Mouse (Mus musculus): ENCODE results near the gene Cyp4f18. TPM values are rescaled to one million over a fixed set of nuclear protein-coding genes. Genes with fewer than 3 reads are reported as not detected.

The Cyp4f18 gene
- polyA plus RNA-seq, 1 experiment: not detected

GRCm38 (mm10) chr8:72008134-72008641, 1.2 kb downstream of the Cyp4f18 start:
- 66% methylated on average over 3 of the region's 3 CpGs for WGBS
- Histone ChIP-seq H3K4me3 (ENCODE audit: insufficient read depth, low read depth, low read length) (no peak overlapping the region), H3K27ac (ENCODE audit: insufficient read depth, low read depth, low read length) (no peak overlapping the region), H3K4me1 (ENCODE audit: control insufficient read depth, insufficient read depth, low read length) (no peaks in the 10 kb centered on the region)
- no peak for TF ChIP-seq POLR2A (IDR thresholded peaks at IDR 0.05; ENCODE audit: insufficient read depth, low read depth, low read length)
- TF ChIP-seq CTCF (IDR thresholded peaks at IDR 0.05; ENCODE audit: insufficient read depth, low read depth, low read length): no peak

GRCm38 (mm10) chr8:72006763-72007162, 2.7 kb downstream of the Cyp4f18 start:
- WGBS: 81% methylated on average over 1 of the region's 1 CpGs
- TF ChIP-seq POLR2A (IDR thresholded peaks at IDR 0.05; ENCODE audit: insufficient read depth, low read depth, low read length) (no peak), CTCF (IDR thresholded peaks at IDR 0.05; ENCODE audit: insufficient read depth, low read depth, low read length) (no peak)
- Histone ChIP-seq H3K4me3 (ENCODE audit: insufficient read depth, low read depth, low read length) (no peak overlapping the region), H3K27ac (ENCODE audit: insufficient read depth, low read depth, low read length) (no peak overlapping the region), H3K4me1 (ENCODE audit: control insufficient read depth, insufficient read depth, low read length) (no peaks in the 10 kb centered on the region)

DNA sequence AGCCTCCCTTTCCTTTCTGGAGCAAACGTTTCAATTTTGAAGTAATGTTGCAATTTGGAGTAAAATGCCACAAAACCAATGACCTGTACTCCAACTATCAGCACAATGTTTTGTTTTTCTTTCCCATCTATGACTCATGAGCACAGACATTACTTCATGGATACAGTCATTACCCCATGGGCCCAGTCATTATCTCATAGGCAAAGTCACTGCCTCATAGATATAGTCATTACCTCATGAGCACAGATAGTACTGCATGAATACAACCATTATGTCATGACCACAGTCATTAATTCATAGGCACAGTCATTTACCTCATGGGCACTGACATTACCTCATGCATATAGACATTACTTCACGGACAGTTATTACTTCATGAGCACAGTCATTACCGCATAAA, 3.5 kb downstream of the Cyp4f18 start:
- Histone ChIP-seq H3K4me1 (ENCODE audit: control insufficient read depth, insufficient read depth, low read length) (no peaks in the 10 kb centered on the region), H3K4me3 (ENCODE audit: insufficient read depth, low read depth, low read length) (no peak overlapping the region), H3K27ac (ENCODE audit: insufficient read depth, low read depth, low read length) (no peak overlapping the region)
- WGBS: 78% methylated on average over 3 of the region's 3 CpGs
- no peak for TF ChIP-seq CTCF (IDR thresholded peaks at IDR 0.05; ENCODE audit: insufficient read depth, low read depth, low read length)
- no peak for TF ChIP-seq POLR2A (IDR thresholded peaks at IDR 0.05; ENCODE audit: insufficient read depth, low read depth, low read length)

GRCm38 (mm10) chr8:72002942-72003341, 6.5 kb downstream of the Cyp4f18 start:
- Histone ChIP-seq H3K4me1 (ENCODE audit: control insufficient read depth, insufficient read depth, low read length) (no peaks in the 10 kb centered on the region), H3K4me3 (ENCODE audit: insufficient read depth, low read depth, low read length) (no peak overlapping the region), H3K27ac (ENCODE audit: insufficient read depth, low read depth, low read length) (no peak overlapping the region)
- no peak for TF ChIP-seq CTCF (IDR thresholded peaks at IDR 0.05; ENCODE audit: insufficient read depth, low read depth, low read length)
- TF ChIP-seq POLR2A (IDR thresholded peaks at IDR 0.05; ENCODE audit: insufficient read depth, low read depth, low read length): no peak

GRCm38 (mm10) chr8:72000223-72000622, 9.2 kb downstream of the Cyp4f18 start:
- no peak overlapping the region for H3K27ac ChIP-seq (ENCODE audit: insufficient read depth, low read depth, low read length)
- 62% methylated on average over 3 of the region's 3 CpGs for WGBS
- H3K4me3 ChIP-seq (ENCODE audit: insufficient read depth, low read depth, low read length): no peak overlapping the region
- H3K4me1 ChIP-seq (ENCODE audit: control insufficient read depth, insufficient read depth, low read length): no peaks in the 10 kb centered on the region
- TF ChIP-seq CTCF (IDR thresholded peaks at IDR 0.05; ENCODE audit: insufficient read depth, low read depth, low read length): no peak
- no peak for TF ChIP-seq POLR2A (IDR thresholded peaks at IDR 0.05; ENCODE audit: insufficient read depth, low read depth, low read length)

- Histone ChIP-seq H3K27ac (ENCODE audit: insufficient read depth, low read depth, low read length) (no peak overlapping the region), H3K4me1 (ENCODE audit: control insufficient read depth, insufficient read depth, low read length) (no peaks in the 10 kb centered on the region), H3K4me3 (ENCODE audit: insufficient read depth, low read depth, low read length) (no peak overlapping the region)
- 95% methylated on average over 1 of the region's 1 CpGs for WGBS
- no peak for TF ChIP-seq CTCF (IDR thresholded peaks at IDR 0.05; ENCODE audit: insufficient read depth, low read depth, low read length)
- no peak for TF ChIP-seq POLR2A (IDR thresholded peaks at IDR 0.05; ENCODE audit: insufficient read depth, low read depth, low read length)
Observed at GRCm38 (mm10) chr8:71999434-71999833, 10.0 kb downstream of the Cyp4f18 start.

GRCm38 (mm10) chr8:71988867-71989599, 20.4 kb downstream of the Cyp4f18 start:
- H3K4me1 ChIP-seq (ENCODE audit: control insufficient read depth, insufficient read depth, low read length): peaks cover 6% of the 10 kb centered on the region
- WGBS: 57% methylated on average over 13 of the region's 13 CpGs
- TF ChIP-seq CTCF (IDR thresholded peaks at IDR 0.05; ENCODE audit: insufficient read depth, low read depth, low read length) (no peak), POLR2A (IDR thresholded peaks at IDR 0.05; ENCODE audit: insufficient read depth, low read depth, low read length) (no peak)
- H3K4me3 ChIP-seq (ENCODE audit: insufficient read depth, low read depth, low read length): peak overlapping the region; percentile 56
- H3K27ac ChIP-seq (ENCODE audit: insufficient read depth, low read depth, low read length): no peak overlapping the region

- peaks cover 6% of the 10 kb centered on the region for H3K4me1 ChIP-seq (ENCODE audit: control insufficient read depth, insufficient read depth, low read length)
- WGBS: 7% methylated on average over 24 of the region's 24 CpGs
- H3K4me3 ChIP-seq (ENCODE audit: insufficient read depth, low read depth, low read length): peak overlapping the region; percentile 56
- TF ChIP-seq CTCF (IDR thresholded peaks at IDR 0.05; ENCODE audit: insufficient read depth, low read depth, low read length) (no peak), POLR2A (IDR thresholded peaks at IDR 0.05; ENCODE audit: insufficient read depth, low read depth, low read length) (peak; percentile 53; the same call in 1 of the 2 replicates)
- H3K27ac ChIP-seq (ENCODE audit: insufficient read depth, low read depth, low read length): no peak overlapping the region
Observed at GRCm38 (mm10) chr8:71988110-71988866, 21.1 kb downstream of the Cyp4f18 start.

GRCm38 (mm10) chr8:71984601-71985000, 24.8 kb downstream of the Cyp4f18 start:
- 54% methylated on average over 4 of the region's 4 CpGs for WGBS
- TF ChIP-seq POLR2A (IDR thresholded peaks at IDR 0.05; ENCODE audit: insufficient read depth, low read depth, low read length): no peak
- no peak for TF ChIP-seq CTCF (IDR thresholded peaks at IDR 0.05; ENCODE audit: insufficient read depth, low read depth, low read length)
- no peak overlapping the region for H3K27ac ChIP-seq (ENCODE audit: insufficient read depth, low read depth, low read length)

More at GRCm38 (mm10) chr8:71984601-71985000, 24.8 kb downstream of the Cyp4f18 start:
- Histone ChIP-seq H3K4me3 (ENCODE audit: insufficient read depth, low read depth, low read length) (no peak overlapping the region), H3K4me1 (ENCODE audit: control insufficient read depth, insufficient read depth, low read length) (peaks cover 6% of the 10 kb centered on the region)

Measured in olfactory bulb, adult 2 months (tissue).